Mouse (Mus musculus) cerebellum, postnatal 25 days (tissue): ENCODE measurements around the gene Nsf.
A peak's percentile ranks its signal among the peaks of the same experiment; 100 is the strongest.

ENCODE experiments used
- DNase-seq, 2 experiments: peaks; one replicate each; pipeline ENCODE4 v3.0.0; 2021; ENCODE audit warnings: mixed read lengths in 2 of 2

Gene Nsf

DNA sequence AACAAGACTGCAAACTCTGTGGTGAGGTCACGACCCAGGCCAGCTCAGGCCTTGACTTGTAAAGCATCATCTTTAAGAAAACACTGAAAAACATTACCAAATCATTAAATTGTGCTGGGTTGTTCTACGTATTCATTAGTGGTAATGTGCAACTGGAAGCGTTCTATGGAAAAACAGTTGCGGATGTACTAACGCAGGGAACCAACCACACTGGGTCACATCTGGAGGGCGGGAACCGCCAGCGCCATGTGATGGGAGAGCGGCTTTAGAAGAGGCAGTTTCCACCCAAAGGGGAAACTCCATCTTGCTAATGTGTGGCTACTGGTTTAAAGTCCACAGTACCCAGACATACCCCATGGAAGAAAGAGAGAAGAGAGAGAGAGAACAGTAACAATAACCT lies 123.4 kb downstream of the Nsf start:
- no peak for DNase-seq

DNA sequence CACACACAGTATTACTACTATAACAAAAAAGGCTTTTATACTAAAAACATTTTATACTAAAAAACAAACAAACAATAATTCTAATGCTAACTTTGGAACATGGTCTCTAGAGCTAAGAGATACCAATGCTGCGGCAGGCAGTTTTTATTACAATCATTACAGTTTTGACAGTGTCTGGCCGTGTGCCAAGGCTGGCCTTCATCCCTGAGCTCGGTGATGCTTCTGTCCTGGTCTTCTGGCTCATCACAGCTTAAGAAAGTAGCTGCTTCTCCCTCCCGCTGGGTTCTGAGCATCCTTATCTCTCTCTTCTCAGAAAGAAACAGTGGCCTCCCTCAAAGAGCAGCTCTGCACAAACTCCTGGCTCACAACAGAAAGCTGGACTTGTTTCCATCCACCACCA lies 123.9 kb downstream of the Nsf start:
- DNase-seq = no peak

GRCm38 (mm10) chr11:103828866-103829265 lies 125.0 kb downstream of the Nsf start:
- no peak for DNase-seq

DNA sequence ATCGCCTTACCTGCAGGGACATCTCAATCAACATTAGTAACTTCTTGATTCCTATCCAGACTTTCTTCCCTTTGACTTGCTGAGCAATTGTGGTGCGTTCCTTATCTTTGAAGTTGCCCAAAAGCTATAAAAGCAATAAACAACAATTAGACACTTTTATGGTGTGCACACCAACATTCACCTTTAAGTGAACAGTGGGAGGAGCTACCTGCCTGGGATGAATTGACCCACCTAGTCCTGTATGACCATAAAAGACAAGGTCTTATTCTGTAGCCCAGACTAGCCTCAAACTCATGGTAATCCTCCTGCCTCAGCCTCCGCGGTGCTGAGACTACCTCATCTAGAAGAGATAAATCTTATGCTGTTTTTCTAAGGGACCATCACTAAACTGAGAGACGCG lies 126.7 kb downstream of the Nsf start:
- no peak for DNase-seq

DNA sequence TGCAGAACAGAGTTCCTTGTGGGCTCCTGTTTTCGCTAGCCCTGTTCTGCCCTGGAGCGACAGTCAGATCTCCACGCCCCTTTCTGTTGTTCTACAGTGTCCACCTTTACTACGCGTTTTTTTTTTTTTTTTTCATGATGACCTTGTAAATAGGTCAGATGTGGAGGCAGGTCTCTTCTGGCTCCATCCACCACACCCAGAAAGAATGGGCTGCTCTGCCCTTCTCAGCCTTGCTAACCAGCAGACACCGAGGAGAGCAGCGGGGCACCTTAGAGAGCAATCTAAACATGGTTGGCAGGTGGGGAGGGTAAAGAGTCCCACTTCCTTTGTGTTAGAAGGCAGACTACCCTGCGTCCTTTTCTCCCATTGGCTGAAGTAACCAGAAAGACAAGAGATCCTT lies 137.1 kb downstream of the Nsf start:
- no peak for DNase-seq

DNA sequence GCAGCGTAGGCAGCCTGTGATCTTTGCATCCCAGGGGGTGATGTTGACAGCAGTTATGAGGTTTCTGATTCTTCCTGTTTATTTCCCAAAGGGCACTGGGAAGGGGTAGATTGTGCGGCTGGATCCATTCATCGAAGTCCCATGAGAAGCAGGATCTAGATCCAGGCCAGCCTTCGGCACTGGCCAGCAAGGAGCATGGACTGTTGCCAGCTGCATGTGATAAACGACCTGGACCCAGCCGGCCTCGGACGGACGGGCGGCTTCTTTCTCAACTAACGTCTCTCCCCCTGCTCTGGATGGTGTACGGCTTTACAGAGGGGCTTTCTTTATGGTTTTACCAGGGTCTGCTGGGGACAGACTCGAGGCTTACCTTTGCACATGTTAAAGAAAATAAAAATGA lies 137.9 kb downstream of the Nsf start:
- DNase-seq = peak; percentile 57 to 78

DNA sequence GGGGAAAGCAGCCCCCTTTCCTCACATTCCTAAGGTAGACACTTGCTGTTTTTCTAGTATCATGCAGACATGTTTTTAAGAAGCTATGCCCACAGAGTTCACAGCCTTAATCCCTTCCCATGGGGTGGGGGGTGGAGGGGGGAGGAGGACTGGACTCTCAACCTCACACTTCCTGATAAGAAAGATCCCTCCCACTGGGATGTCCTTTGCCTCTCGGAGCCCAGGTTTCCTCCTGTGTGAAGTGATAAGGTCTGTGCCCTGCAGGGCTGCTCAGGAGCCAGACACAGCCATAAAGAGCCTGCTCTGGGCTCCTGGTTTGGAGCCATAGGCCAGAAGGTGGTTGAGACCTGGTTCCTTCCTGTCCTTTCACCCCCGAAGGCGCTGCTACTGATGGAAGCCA lies 139.0 kb downstream of the Nsf start:
- DNase-seq = no peak

- DNase-seq = no peak
Measured at GRCm38 (mm10) chr11:103811246-103811645, 142.6 kb downstream of the Nsf start.

DNA sequence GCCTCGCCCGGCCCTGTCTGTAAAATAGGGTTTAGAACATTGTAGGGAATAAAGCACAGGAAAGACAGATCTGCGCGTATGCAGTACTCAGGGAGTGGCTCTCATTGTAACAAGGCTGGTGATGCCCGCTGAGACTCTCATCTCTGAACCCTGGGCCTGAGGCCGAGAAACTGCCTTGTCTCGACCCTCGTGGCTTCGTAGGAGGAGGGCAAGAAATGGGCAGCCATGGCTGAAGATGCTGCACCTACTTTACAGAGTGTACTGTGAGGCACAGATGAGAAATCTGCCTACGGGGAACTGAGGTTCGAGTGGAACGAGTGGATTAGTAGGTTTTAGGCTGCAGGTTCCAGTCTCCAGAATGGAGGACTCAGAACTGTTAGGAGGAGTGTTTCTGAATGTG lies 143.2 kb downstream of the Nsf start:
- peak in 1 of 2 experiments; percentile 31 for DNase-seq

DNA sequence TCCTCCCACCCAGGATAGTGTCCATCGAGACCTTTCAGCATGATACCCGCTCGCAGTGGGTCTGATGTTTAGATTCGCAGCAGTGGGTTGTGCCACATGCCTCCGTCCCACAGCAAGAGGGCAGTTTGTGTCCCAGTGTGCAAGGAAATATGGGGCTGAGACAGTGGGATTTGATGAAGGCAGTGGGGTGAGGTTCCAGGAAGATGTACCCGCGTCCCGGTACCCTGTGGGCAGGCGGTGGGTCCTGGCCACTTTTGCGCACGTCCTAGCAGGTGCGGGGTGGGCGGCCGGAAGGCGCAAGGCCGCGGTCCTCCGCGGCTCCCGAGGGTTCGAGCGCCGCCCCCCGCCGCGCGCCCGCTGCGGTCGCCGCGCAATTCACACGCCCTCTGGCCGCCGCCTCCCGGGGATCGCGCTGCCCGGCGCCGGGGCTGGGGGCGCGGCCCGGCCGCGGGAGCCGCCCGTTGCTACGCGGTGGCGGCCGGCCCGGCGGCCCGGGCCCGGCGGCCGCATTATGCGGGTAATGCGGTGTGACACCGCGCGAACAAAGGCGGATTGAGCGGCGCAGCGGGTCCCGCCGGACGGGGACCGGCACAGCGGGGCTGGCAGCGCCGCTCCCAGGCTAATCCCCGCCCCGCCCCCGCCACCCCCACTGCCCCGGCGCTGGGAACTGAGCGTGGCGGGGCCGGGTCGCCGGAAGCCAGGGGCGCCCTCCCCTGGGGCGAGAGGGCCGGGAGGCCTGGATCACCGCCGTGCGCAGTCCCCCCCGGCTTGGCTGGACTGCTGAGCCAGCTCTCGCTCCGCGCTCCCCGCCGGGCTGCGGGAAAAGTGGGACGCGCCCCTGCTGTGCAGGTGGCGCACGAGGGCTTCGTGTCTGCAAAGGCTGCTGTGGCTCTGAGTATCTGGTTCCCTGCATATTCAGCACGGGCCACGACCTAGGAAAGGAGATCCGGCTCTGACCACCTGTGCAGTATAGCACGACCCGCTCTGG lies 144.0 kb downstream of the Nsf start:
- peak; percentile 40 to 54 for DNase-seq

DNA sequence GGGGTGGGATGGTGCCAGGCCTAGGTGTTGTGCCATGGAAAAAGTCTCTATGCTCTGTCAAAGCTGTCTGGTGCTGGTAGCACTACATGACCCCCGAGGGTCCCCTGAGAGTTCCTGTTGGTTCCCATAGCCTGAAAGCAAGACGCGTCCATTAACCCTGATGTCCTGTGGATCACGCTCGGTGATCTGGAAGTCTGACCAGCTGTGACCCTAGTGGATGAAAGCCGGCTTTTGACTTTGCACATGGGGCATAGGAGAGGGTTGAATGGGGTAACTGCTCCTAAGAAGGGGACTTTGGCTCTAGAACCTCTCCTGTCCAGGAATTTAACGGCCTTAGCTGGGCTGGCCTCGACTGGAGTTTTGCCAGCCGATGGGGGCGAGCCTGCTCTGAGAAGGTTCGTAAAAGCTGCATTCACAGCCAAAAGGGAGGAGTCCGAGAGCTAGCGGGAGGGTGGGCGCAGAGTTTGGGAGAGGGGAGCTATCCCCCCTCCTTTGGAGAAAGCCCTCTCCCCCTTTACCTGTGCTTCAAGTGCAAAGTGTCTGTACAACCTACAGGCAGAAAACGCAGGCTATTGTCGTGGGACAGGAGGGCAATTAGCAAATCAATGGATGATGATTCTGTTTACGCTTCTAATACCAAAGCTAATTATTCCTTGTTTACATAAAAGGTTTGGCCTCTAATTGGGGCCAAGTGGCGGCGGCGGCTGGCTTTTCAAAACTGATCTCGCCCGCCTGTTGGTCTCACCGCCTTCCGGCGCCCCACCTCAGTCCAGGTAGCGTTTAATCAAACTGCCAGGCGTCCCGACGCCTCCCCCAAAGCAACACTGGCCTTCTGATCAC lies 144.9 kb downstream of the Nsf start:
- peak in 1 of 2 experiments; percentile 33 for DNase-seq

- peak; percentile 48 to 70 for DNase-seq
Measured at GRCm38 (mm10) chr11:103807966-103808365, 145.9 kb downstream of the Nsf start.

DNA sequence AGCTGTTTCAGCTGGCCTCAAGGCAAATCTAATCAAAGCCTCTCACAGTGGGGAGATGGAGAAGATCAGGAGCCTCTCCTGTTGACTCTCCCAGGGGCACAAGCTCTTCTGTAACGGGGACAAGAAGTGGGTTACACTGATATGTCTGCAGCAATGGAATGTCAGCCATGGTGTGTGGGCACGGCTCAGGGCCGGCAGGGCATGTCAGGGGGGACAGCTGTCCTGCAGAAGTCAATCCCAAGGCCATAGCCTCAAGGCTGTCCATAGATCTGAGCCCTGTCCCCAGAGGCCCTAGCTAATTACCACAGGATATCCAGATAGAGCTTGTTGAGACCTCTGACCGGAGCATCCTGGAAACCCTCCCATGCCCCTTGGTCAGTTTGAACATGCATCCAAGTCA lies 149.1 kb downstream of the Nsf start:
- no peak for DNase-seq

DNA sequence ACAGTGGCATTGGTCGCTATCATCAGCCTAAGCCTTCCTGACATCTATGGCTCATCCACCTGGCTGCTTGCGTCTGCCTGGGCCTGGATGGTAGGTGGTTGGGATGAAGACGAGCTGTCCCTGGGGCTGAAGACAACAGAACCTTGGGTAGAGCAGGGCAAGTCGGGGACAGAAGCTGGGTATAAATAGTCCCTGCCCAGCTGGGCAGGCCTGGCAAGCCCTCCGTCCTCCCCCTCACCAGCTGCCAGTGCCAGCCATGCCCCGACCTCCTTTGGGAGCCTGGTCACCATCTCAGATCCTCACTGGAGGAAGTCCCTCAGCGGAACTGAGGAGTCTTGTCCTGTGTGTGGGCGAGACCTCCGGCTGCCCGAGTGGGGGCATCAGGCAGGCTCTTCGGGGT lies 149.7 kb downstream of the Nsf start:
- peak; percentile 48 to 61 for DNase-seq

GRCm38 (mm10) chr11:103801128-103801527 lies 152.7 kb downstream of the Nsf start:
- no peak for DNase-seq

GRCm38 (mm10) chr11:103789951-103790350 lies 163.9 kb downstream of the Nsf start:
- peak in 1 of 2 experiments; percentile 60 for DNase-seq

DNA sequence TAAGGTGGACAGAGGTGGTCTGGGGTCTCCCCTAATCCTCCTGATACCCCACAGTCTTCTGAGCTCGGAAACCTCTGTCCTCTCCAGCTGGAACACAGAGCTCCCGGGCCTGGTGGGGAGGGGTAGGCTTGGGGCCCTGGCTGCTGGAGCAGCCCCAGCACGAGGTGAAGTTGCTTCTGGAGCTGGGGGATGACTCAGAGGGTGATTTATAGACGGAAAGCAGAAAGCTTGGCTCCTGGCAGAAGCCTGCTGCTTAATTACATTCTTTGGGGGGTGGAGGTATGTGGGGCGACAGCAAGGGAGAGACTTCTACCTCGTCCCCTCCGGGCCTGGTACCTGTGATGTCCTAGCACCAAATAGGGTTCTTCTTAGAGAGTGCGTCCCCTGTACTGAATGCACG lies 173.7 kb downstream of the Nsf start:
- no peak for DNase-seq

- no peak for DNase-seq
Measured at GRCm38 (mm10) chr11:103774228-103774530, 179.7 kb downstream of the Nsf start.

DNA sequence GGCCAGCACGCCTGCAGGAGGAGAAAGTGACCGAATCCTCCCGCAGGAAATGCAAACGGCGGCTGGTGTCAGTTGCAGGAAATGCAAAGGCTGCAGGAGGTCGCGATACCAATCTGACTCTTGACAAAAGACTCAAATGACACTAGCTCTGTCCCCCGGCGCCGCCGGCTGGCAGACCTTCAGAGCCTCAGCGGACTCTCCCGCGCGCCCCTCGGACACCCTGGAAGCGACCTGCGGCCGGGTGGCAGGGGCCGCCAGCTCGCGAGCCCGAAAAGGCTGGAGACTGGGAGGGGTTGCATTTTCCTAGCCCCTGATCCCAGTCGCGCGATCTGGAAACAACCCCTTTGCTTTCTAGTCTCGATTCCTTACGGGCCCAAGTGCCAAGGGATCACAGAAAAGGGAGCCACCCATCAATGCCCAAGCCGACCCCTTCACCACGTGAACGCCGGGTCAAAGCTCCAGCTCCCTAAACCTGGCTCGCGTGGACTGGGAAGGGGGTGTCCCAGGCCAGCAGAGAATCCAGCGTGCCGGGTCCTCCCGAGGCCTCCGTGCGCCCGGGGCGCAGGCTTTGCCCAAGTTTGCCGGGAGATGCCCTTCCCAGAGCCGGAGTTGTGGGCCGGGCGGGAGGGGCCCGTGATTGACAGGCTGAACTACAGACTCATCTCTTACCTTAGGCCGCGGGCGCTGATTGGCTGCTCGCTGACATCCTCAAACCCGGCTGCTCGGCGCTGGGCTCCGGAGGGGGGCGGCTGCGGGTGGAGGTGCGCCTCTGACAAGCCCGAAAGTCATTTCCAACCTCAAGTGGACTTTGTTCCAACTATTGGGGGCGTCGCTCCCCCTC lies 180.2 kb downstream of the Nsf start, which contains the start of gene Wnt3:
TSS of gene Wnt3 (plus strand) at position 764 of the 841 bp plus-strand sequence.
- peak; percentile 32 to 52 for DNase-seq

GRCm38 (mm10) chr11:103772505-103773386 lies 181.1 kb downstream of the Nsf start:
- DNase-seq = no peak
